Mouse (Mus musculus) cerebellum, adult 11-12 months (tissue): ENCODE results near the gene Alpk1.

Source experiments
- DNase-seq: peaks from one replicate; pipeline ENCODE4 v3.0.0; 2022

The Alpk1 gene

GRCm38 (mm10) chr3:127627151-127627955, 153.0 kb downstream of the Alpk1 start:
- DNase-seq, result no peak

GRCm38 (mm10) chr3:127626524-127626923, 153.8 kb downstream of the Alpk1 start:
- DNase-seq, result no peak

GRCm38 (mm10) chr3:127625701-127626399, 154.5 kb downstream of the Alpk1 start:
- DNase-seq, result no peak

GRCm38 (mm10) chr3:127625296-127625695, 155.0 kb downstream of the Alpk1 start:
- DNase-seq, result no peak
